Mouse (Mus musculus) bone marrow, adult 2 months (tissue): ENCODE measurements around the gene Vps52. TPM values are rescaled to one million over a fixed set of nuclear protein-coding genes. Genes with fewer than 3 reads are reported as not detected.
"Not testable (repeated sequence)": the region's sequence is repeated elsewhere in the genome, so short reads cannot be mapped to it uniquely, and the experiment has no call there.

Experiments used
- H3K27ac ChIP-seq: fragments of 200-500 bp; 2 replicates; pipeline ENCODE4 v1.5.1; 2012; ENCODE audit warnings: low read depth, mild to moderate bottlenecking, control low read depth, inconsistent platforms, low read length; ENCODE audit not compliant: control insufficient read depth, poor library complexity, insufficient read depth
- H3K4me1 ChIP-seq: fragments of 200-500 bp; 2 replicates; pipeline ENCODE4 v1.6.1; 2011; ENCODE audit warnings: low read length; ENCODE audit not compliant: control insufficient read depth, insufficient read depth
- H3K4me3 ChIP-seq: fragments of 200-500 bp; replicated peaks from 2 replicates; pipeline ENCODE3; 2011; ENCODE audit warnings: mild to moderate bottlenecking, low read depth, low read length, control low read depth; ENCODE audit not compliant: control insufficient read depth
- CTCF ChIP-seq: fragments of 200-500 bp; IDR thresholded peaks from 2 replicates; pipeline ENCODE4 v1.5.1; 2011; ENCODE audit warnings: low read length, control low read depth; ENCODE audit not compliant: control insufficient read depth, insufficient read depth
- POLR2A ChIP-seq: fragments of 200-500 bp; IDR thresholded peaks from 2 replicates; pipeline ENCODE4 v1.6.1; 2011; ENCODE audit warnings: low read depth, mild to moderate bottlenecking, control low read depth, low read length, borderline replicate concordance; ENCODE audit not compliant: control insufficient read depth
- WGBS: fragments of 180-500 bp; shearing (Covaris S2); methylation state at CpG from one replicate; pipeline ENCODE4 v1.1.7; 2018; 5-methylcytosine and 5-hydroxymethylcytosine counted together
- polyA plus RNA-seq: library from polyadenylated mRNA; stranded (reverse); fragments of >200 nt; gene quantifications from 2 replicates; pipeline ENCODE4 v1.2.4, GENCODE M21; 2011; ENCODE audit warnings: low replicate concordance; ENCODE audit not compliant: missing spikeins, insufficient read depth, insufficient read length

Vps52 gene
- polyA plus RNA-seq, 1 experiment: 23.1 TPM

DNA sequence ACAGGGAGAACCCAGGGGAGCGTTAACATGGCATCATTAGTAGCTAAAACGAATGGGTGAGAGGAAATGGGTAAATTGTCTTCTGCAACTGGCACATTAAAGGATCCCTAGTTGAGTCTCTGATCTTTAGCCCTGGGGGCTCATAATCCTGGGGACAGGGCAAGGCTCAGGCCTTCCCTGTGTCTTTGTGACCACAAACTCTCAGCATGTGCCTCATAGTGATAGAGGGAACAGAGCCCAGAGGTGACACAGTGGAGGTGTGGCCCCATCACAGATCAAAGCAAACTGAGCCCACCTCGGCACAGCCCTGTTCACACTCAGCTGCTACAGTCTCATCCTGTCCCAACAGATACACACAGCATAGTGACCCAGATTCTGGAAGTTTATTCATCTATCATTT is 40.0 kb downstream of the Vps52 start:
- TF ChIP-seq POLR2A (no peak), CTCF (no peak)
- H3K27ac ChIP-seq: no peak overlapping the region
- WGBS: 67% methylated on average over 3 of the region's 3 CpGs
- H3K4me3 ChIP-seq: no peak overlapping the region
- H3K4me1 ChIP-seq: no peaks in the 10 kb centered on the region

GRCm38 (mm10) chr17:33997025-33997424 is 41.4 kb downstream of the Vps52 start:
- H3K4me1 ChIP-seq, H3K4me3 ChIP-seq, H3K27ac ChIP-seq: not testable (repeated sequence)
- 80% methylated on average over 2 of the region's 2 CpGs for WGBS

- not testable (repeated sequence) for H3K27ac ChIP-seq, H3K4me1 ChIP-seq
- 7% methylated on average over 5 of the region's 5 CpGs for WGBS
- peak overlapping the region; percentile 75 for H3K4me3 ChIP-seq
Measured at GRCm38 (mm10) chr17:33998697-33999096, 43.1 kb downstream of the Vps52 start.

GRCm38 (mm10) chr17:33999341-34000149 is 43.9 kb downstream of the Vps52 start:
- TF ChIP-seq CTCF (no peak), POLR2A (no peak)
- WGBS: under 1% methylated on average over 87 of the region's 87 CpGs
- Histone ChIP-seq H3K4me1 (no peaks in the 10 kb centered on the region; the same call in 1 of the 2 replicates), H3K27ac (peak overlapping the region; percentile 90), H3K4me3 (peak overlapping the region; percentile 76)

- under 1% methylated on average over 30 of the region's 30 CpGs for WGBS
- peak within 1 kb of the TSS; percentile 90 for H3K27ac ChIP-seq
Measured at GRCm38 (mm10) chr17:34000150-34000537, 44.5 kb downstream of the Vps52 start, which contains the start of gene H2-K1. H2-K1 (minus strand) TSS chr17:34000347.

DNA sequence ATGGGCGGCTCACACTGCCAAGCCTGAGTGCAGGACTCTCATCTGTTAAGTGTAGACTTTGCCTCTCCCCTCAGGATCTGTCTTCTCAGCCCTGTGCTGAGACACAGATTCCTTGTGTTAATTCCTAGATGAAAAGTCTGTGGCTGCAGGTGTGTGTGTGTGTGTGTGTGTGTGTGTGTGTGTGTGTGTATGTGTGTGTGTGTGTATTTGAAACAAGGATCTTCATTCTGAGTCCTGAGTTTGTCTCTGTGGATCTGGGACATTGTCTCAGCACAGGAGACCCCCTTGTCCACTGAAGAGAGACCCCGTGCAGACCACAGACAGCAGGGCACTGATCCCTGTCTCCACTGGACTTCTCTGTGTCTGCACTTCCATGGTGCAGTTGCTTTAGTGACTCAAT is 45.2 kb downstream of the Vps52 start:
- not testable (repeated sequence) for H3K4me3 ChIP-seq, H3K4me1 ChIP-seq
- peak overlapping the region; percentile 54 for H3K27ac ChIP-seq
- 18% methylated on average over 2 of the region's 2 CpGs for WGBS

More at GRCm38 (mm10) chr17:34000150-34000537, 44.5 kb downstream of the Vps52 start, which contains the start of gene H2-K1:
- Histone ChIP-seq H3K4me3 (peak within 1 kb of the TSS; percentile 76), H3K4me1 (no peaks in the 10 kb centered on the region; the same call in 1 of the 2 replicates)
- TF ChIP-seq CTCF (0 out of 2 replicates have a peak, but pooled peaks have one; percentile 1), POLR2A (peak; percentile 100)

- H3K4me3 ChIP-seq: no peak overlapping the region
- H3K27ac ChIP-seq: no peak overlapping the region
- 4% methylated on average over 5 of the region's 5 CpGs for WGBS
- H3K4me1 ChIP-seq: no peaks in the 10 kb centered on the region; the same call in 1 of the 2 replicates
- peak; percentile 70 for TF ChIP-seq CTCF
- no peak for TF ChIP-seq POLR2A
Measured at GRCm38 (mm10) chr17:34003426-34003825, 47.8 kb downstream of the Vps52 start.

- H3K27ac ChIP-seq: no peak overlapping the region
- TF ChIP-seq POLR2A: no peak
- TF ChIP-seq CTCF: no peak
- 51% methylated on average over 2 of the region's 2 CpGs for WGBS
- H3K4me3 ChIP-seq: no peak overlapping the region
- H3K4me1 ChIP-seq: no peaks in the 10 kb centered on the region
Measured at GRCm38 (mm10) chr17:34006570-34006969, 51.0 kb downstream of the Vps52 start.

GRCm38 (mm10) chr17:34010156-34010555 is 54.5 kb downstream of the Vps52 start:
- H3K4me3 ChIP-seq: no peak overlapping the region
- H3K4me1 ChIP-seq: no peaks in the 10 kb centered on the region
- WGBS: 80% methylated on average over 5 of the region's 5 CpGs
- no peak for TF ChIP-seq POLR2A
- TF ChIP-seq CTCF: no peak
- no peak overlapping the region for H3K27ac ChIP-seq
